Mouse (Mus musculus) ES-Bruce4 (cell line): ENCODE measurements around the gene Zap70. TPM values are rescaled to one million over a fixed set of nuclear protein-coding genes. Genes with fewer than 3 reads are reported as not detected.

Source experiments
- H3K27ac ChIP-seq: 2 replicates; pipeline ENCODE4 v1.5.1; 2012; ENCODE audit warnings: low read length, inconsistent platforms; ENCODE audit not compliant: insufficient read depth
- H3K27me3 ChIP-seq: 2 replicates; pipeline ENCODE4 v1.6.1; 2012; ENCODE audit warnings: mild to moderate bottlenecking, low read length, inconsistent platforms; ENCODE audit not compliant: control insufficient read depth, poor library complexity, insufficient read depth, severe bottlenecking
- H3K36me3 ChIP-seq: 2 replicates; pipeline ENCODE4 v1.6.1; 2012; ENCODE audit warnings: inconsistent platforms, mild to moderate bottlenecking, low read length, moderate library complexity; ENCODE audit not compliant: control insufficient read depth, poor library complexity, insufficient read depth, severe bottlenecking
- H3K4me1 ChIP-seq: one replicate; pipeline ENCODE4 v1.8.1; 2011; ENCODE audit warnings: low read length; ENCODE audit not compliant: control insufficient read depth, insufficient read depth
- H3K4me3 ChIP-seq: 2 replicates; pipeline ENCODE4 v1.5.1; 2011; ENCODE audit warnings: low read depth, mild to moderate bottlenecking, low read length
- H3K9ac ChIP-seq: 2 replicates; pipeline ENCODE4 v1.6.1; 2012; ENCODE audit warnings: low read depth, mild to moderate bottlenecking, inconsistent platforms; ENCODE audit not compliant: poor library complexity, severe bottlenecking
- H3K9me3 ChIP-seq: replicated peaks from 2 replicates; pipeline ENCODE4 v1.6.1; 2012; ENCODE audit warnings: mild to moderate bottlenecking, low read length, inconsistent platforms; ENCODE audit not compliant: control insufficient read depth, poor library complexity, insufficient read depth, severe bottlenecking
- CTCF ChIP-seq: IDR thresholded peaks from one replicate; pipeline ENCODE4 v1.8.1; 2011; ENCODE audit warnings: low read depth, low read length
- EP300 ChIP-seq: IDR thresholded peaks from 2 replicates; pipeline ENCODE4 v1.6.1; 2011; ENCODE audit warnings: low read depth, low read length; ENCODE audit not compliant: insufficient read depth
- POLR2A ChIP-seq: IDR thresholded peaks from one replicate; pipeline ENCODE4 v1.8.1; 2011; ENCODE audit warnings: low read length; ENCODE audit not compliant: insufficient read depth
- polyA plus RNA-seq: library from polyadenylated mRNA; stranded (reverse); fragments of >200 nt; gene quantifications from 2 replicates; pipeline ENCODE4 v1.2.4, GENCODE M21; 2011; ENCODE audit warnings: low read depth; ENCODE audit not compliant: missing spikeins, insufficient read depth, insufficient read length

The Zap70 gene
- polyA plus RNA-seq, 1 experiment = 1.5 TPM

- Histone ChIP-seq H3K27ac (peak overlapping the region; percentile 47; the same call in 1 of the 2 replicates), H3K4me3 (no peak overlapping the region), H3K27me3 (no peaks in the 10 kb centered on the region), H3K9me3 (no peaks in the 10 kb centered on the region), H3K4me1 (peaks cover 15% of the 10 kb centered on the region), H3K9ac (no peak overlapping the region), H3K36me3 (no peaks in the 10 kb centered on the region)
- no peak for TF ChIP-seq CTCF
- TF ChIP-seq EP300 = no peak
- no peak for TF ChIP-seq POLR2A
These were observed 7.2 kb downstream of the Zap70 start for GRCm38 (mm10) chr1:36768786-36769185.

DNA sequence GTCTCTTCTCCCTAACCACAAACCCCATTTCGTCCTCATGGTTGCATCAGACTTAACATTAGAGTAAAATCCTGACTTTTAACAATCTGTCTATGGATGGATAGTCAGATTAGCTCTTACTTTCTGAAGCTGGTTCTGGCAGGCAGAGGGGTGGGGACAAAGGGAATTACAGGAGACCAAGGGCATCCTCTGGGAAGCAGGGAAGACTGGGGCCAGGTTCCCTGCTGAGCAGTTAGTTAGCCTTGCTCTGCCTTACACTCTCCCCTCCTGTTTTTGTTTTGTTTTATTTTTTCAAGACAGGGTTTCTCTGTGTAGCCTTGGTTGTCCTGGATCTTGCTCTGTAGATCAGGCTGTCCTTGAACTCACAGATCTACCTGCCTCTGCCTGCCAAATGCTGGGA, 8.4 kb downstream of the Zap70 start:
- H3K36me3 ChIP-seq = no peaks in the 10 kb centered on the region
- TF ChIP-seq EP300 (no peak), POLR2A (no peak), CTCF (no peak)

DNA sequence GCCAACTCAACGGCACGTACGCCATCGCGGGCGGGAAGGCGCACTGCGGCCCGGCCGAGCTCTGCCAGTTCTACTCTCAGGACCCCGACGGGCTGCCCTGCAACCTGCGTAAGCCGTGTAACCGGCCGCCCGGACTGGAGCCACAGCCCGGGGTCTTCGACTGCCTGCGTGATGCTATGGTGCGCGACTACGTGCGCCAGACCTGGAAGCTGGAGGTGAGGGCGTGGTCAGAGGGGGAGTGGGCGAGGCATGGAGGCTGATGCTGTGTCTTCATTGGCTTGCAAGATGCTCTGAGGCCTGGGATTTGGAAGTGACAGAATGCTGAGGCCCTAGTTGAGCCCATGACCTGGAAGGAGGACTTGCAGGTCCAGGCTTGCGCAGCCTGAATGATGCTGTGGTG, 9.4 kb downstream of the Zap70 start:
- Histone ChIP-seq H3K9ac (peak overlapping the region; percentile 20), H3K27ac (no peak overlapping the region), H3K9me3 (no peaks in the 10 kb centered on the region), H3K4me3 (peak overlapping the region; percentile 65), H3K4me1 (peaks cover 15% of the 10 kb centered on the region), H3K27me3 (no peaks in the 10 kb centered on the region), H3K36me3 (no peaks in the 10 kb centered on the region)
- no peak for TF ChIP-seq EP300
- TF ChIP-seq POLR2A = peak; percentile 71
- TF ChIP-seq CTCF = no peak

More for the DNA sequence above, 8.4 kb downstream of the Zap70 start:
- no peak overlapping the region for H3K27ac ChIP-seq
- H3K9me3 ChIP-seq = no peaks in the 10 kb centered on the region
- H3K4me1 ChIP-seq = peaks cover 15% of the 10 kb centered on the region
- H3K4me3 ChIP-seq = no peak overlapping the region
- no peak overlapping the region for H3K9ac ChIP-seq
- H3K27me3 ChIP-seq = no peaks in the 10 kb centered on the region

GRCm38 (mm10) chr1:36772198-36772934, 10.8 kb downstream of the Zap70 start:
- Histone ChIP-seq H3K9ac (no peak overlapping the region), H3K4me3 (no peak overlapping the region), H3K4me1 (peaks cover 13% of the 10 kb centered on the region), H3K36me3 (no peaks in the 10 kb centered on the region), H3K9me3 (no peaks in the 10 kb centered on the region), H3K27me3 (no peaks in the 10 kb centered on the region), H3K27ac (no peak overlapping the region)
- TF ChIP-seq POLR2A = no peak
- TF ChIP-seq CTCF = no peak
- TF ChIP-seq EP300 = no peak

DNA sequence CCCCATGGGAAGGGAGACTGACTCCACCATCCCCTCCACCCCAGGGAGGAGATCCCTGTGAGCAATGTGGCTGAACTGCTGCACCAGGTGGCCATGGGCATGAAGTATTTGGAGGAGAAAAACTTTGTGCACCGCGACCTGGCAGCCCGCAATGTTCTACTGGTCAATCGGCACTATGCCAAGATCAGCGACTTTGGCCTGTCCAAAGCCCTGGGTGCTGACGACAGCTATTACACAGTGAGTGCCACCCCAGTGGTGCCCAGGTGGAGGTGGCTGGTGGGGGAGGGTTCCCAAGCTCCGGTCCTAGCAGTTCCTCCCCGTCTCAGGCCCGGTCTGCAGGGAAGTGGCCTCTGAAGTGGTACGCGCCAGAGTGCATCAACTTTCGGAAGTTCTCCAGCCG, 19.2 kb downstream of the Zap70 start:
- Histone ChIP-seq H3K9me3 (no peaks in the 10 kb centered on the region), H3K27ac (no peak overlapping the region), H3K36me3 (no peaks in the 10 kb centered on the region), H3K4me1 (peaks cover 2% of the 10 kb centered on the region), H3K4me3 (no peak overlapping the region), H3K27me3 (no peaks in the 10 kb centered on the region), H3K9ac (no peak overlapping the region)
- no peak for TF ChIP-seq POLR2A
- no peak for TF ChIP-seq EP300
- no peak for TF ChIP-seq CTCF

- Histone ChIP-seq H3K27ac (no peak overlapping the region), H3K36me3 (no peaks in the 10 kb centered on the region), H3K9me3 (no peaks in the 10 kb centered on the region), H3K4me3 (no peak overlapping the region), H3K9ac (no peak overlapping the region), H3K27me3 (no peaks in the 10 kb centered on the region), H3K4me1 (peaks cover 2% of the 10 kb centered on the region)
- TF ChIP-seq POLR2A (no peak), EP300 (no peak), CTCF (no peak)
These were observed 20.9 kb downstream of the Zap70 start for GRCm38 (mm10) chr1:36782476-36782875.
